Mouse (Mus musculus): ENCODE measurements around the gene C2cd5.

GRCm38 (mm10) chr6:143099281-143099680, 660 bp downstream of the C2cd5 start:
- TF ChIP-seq EP300 (IDR thresholded peaks at IDR 0.05) (no peak), CTCF (IDR thresholded peaks at IDR 0.05) (peak; percentile 23; the same call in 1 of the 2 replicates)

Data from lung, postnatal 0 days (tissue).